Mouse (Mus musculus) A20 (cell line): ENCODE data around the gene Hoxd12.

Experiments
- DNase-seq: peaks from one replicate; pipeline ENCODE4 v3.0.0-alpha.2; 2011; ENCODE audit warnings: low read depth, low spot score

Gene Hoxd12

GRCm38 (mm10) chr2:74681594-74682531, 7.0 kb downstream of the Hoxd12 start:
- no peak for DNase-seq

- no peak for DNase-seq
Measured at GRCm38 (mm10) chr2:74682796-74683195, 8.0 kb downstream of the Hoxd12 start.

- no peak for DNase-seq
Measured at GRCm38 (mm10) chr2:74683471-74683951, 8.7 kb downstream of the Hoxd12 start.

GRCm38 (mm10) chr2:74684106-74684505, 9.3 kb downstream of the Hoxd12 start:
- DNase-seq: no peak

GRCm38 (mm10) chr2:74685059-74685603, 10.3 kb downstream of the Hoxd12 start:
- DNase-seq: no peak

- peak; percentile 35 for DNase-seq
Measured at GRCm38 (mm10) chr2:74686301-74686987, 11.6 kb downstream of the Hoxd12 start.

GRCm38 (mm10) chr2:74686988-74687697, 12.3 kb downstream of the Hoxd12 start:
- DNase-seq: no peak

GRCm38 (mm10) chr2:74687698-74688555, 13.1 kb downstream of the Hoxd12 start:
- no peak for DNase-seq

- no peak for DNase-seq
Measured at GRCm38 (mm10) chr2:74688795-74689573, 14.2 kb downstream of the Hoxd12 start.

GRCm38 (mm10) chr2:74689574-74690337, 14.9 kb downstream of the Hoxd12 start:
- DNase-seq: no peak

GRCm38 (mm10) chr2:74690338-74690716, 15.5 kb downstream of the Hoxd12 start:
- no peak for DNase-seq

- DNase-seq: no peak
Measured at GRCm38 (mm10) chr2:74691022-74691951, 16.5 kb downstream of the Hoxd12 start, which contains the start of gene Hoxd10. Gene Hoxd10 (plus strand): TSS chr2:74691924.

GRCm38 (mm10) chr2:74691995-74692807, 17.4 kb downstream of the Hoxd12 start:
- no peak for DNase-seq

GRCm38 (mm10) chr2:74692808-74693431, 18.1 kb downstream of the Hoxd12 start:
- DNase-seq: no peak

- no peak for DNase-seq
Measured at GRCm38 (mm10) chr2:74693432-74693827, 18.6 kb downstream of the Hoxd12 start.

GRCm38 (mm10) chr2:74694066-74694465, 19.3 kb downstream of the Hoxd12 start:
- DNase-seq: no peak

- no peak for DNase-seq
Measured at GRCm38 (mm10) chr2:74695383-74695782, 20.6 kb downstream of the Hoxd12 start.
